Mouse (Mus musculus) retina, adult 2 months (tissue): Measurements from ENCODE around the gene Mecr.
"Not testable (repeated sequence)": the region's sequence is repeated elsewhere in the genome, so short reads cannot be mapped to it uniquely, and the experiment has no call there.

Source experiments
- DNase-seq: peaks from one replicate; pipeline ENCODE4 v3.0.0-alpha.2; 2012; ENCODE audit warnings: low read depth, low spot score

Mecr gene

GRCm38 (mm10) chr4:131843290-131843743, at the start of gene Mecr:
Gene Mecr (plus strand): TSS chr4:131843470.
- DNase-seq, result peak; percentile 84

DNA sequence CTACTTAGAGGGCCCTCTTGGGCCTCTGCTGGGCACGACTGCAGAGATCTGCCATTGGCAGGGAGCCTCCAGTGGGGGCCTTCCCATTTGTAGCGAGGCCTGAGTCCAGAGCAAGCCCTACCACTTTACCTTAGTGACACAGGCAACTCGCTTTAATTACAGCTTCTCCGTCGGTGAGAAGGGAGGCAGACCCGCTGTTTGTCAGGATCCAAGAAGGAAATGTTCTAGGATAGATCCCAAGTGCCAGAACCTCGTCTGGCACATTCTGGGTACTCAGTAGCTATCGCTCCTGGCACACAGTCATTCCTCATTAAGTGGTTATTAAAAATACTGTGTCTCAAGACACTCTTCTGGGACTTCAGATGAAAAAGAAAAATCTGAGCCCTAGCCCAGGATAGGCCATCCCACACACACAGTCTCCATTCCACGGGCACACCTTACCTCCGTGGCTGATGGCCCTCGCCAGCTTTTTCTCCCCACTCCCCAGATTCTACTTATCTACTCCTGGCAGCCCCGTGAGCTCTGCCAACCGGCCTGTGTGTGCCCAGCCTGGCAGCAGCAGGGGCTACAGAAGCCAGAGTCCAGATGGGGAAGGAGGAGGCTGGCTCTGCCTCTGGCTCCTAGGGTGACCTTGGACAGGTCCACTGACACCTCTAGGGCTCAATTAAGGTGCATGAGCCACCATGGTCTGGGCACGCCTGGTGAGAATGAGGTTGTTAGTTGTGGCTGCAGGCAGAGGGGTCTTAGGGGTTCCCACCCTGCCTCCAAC, 46.8 kb upstream of the Mecr start:
- DNase-seq, result no peak

- DNase-seq, result no peak
Measured at GRCm38 (mm10) chr4:131797483-131797882, 45.8 kb upstream of the Mecr start.

DNA sequence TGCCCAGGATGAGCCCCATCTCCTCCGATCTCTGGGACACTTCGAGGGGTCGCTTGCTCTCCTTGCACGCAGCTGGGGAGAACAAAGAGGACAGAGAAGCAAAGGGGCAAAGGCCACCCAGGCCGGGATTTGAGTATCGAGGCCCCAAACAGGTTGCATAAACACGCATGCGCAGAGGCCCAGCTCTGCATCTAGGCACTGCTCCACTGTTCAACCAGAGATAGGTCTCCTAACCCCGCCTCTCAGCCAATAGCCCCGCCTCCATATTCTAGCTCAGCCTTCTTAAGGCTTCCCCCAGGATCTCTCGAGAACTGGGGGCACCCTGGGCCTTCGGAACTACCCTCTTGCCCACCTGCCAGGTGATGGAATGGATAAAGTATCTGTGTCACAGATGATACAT, 45.4 kb upstream of the Mecr start:
- DNase-seq, result no peak

DNA sequence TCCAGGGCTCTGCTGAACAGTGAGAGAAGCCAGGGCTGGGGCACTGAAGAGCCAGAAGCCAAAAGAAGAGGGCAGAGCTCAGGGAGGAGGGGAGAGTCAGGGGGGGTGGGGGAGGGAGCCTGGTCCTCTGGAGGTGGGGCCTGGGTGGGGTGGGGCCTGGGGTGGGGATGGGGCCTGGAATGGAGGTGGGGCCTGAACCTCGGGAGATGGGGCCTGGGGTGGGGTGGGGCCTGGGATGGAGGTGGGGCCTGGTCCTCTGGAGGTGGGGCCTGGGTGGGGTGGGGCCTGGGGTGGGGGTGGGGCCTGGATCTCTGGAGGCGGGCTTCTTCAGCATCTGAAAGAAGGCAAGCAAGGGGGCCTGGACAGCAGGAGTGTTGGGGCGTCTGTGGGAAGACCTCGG, 44.3 kb upstream of the Mecr start:
- no peak for DNase-seq

DNA sequence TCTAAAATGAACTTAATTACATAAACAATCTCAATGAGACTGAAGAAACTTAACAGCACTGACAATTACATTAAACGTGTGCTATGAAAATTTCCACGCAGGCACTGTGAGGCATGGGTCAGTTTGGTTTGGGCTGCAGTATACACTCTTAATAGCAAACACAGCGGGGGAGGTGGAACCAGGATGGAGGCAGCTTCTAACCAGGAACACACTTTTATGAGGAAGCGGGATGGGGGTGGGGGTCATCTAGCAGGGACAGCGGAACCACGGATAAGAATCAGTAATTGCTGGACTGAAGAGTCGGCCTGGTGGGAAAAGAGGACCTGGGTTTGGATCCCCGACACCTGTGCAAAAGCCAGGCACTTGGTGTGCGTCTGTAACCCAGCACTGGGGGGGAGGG, 39.4 kb upstream of the Mecr start:
- DNase-seq, result no peak

- not testable (repeated sequence) for DNase-seq
Measured at GRCm38 (mm10) chr4:131804732-131805131, 38.5 kb upstream of the Mecr start.

- no peak for DNase-seq
Measured at GRCm38 (mm10) chr4:131805255-131805654, 38.0 kb upstream of the Mecr start.

DNA sequence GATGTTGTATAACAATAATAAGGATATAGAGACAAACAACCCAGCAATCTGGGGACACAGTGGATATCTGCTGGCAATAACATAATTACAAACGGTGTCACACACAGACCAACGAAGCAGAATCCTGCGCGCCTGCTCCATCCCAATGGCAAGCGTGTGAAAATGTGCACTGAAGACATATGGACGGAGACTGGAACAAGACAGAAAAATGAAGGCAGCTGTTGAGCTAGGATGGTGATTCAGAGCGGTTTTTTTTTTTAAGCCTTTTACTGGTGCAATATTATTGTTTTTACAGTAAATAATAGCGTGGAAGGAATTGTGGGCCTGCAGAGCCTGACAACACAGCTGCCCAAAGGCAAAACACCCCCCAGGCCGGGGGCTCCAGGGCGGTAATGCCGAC, 30.8 kb upstream of the Mecr start:
- no peak for DNase-seq

- no peak for DNase-seq
Measured at GRCm38 (mm10) chr4:131813798-131814197, 29.5 kb upstream of the Mecr start.

DNA sequence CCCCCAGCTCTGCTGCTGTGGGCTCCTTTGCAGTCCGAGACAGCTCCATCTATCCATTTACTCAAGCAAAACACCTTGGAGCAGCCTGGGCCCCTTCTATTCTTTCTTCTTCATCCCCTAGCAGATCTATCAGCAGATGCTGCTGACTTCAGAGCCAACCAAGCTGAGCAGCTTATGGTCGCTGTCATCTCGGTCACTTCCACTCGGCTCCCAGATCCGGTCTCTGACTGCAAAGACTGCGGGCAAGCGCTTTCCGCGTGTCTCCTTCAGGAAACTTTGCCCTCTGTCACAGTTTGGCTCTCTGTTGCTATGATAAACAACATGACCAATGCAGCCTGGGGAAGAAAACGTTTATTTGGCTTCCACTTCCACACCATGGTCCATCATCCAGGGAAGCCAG, 28.4 kb upstream of the Mecr start:
- DNase-seq, result no peak

GRCm38 (mm10) chr4:131815774-131816173, 27.5 kb upstream of the Mecr start:
- no peak for DNase-seq

DNA sequence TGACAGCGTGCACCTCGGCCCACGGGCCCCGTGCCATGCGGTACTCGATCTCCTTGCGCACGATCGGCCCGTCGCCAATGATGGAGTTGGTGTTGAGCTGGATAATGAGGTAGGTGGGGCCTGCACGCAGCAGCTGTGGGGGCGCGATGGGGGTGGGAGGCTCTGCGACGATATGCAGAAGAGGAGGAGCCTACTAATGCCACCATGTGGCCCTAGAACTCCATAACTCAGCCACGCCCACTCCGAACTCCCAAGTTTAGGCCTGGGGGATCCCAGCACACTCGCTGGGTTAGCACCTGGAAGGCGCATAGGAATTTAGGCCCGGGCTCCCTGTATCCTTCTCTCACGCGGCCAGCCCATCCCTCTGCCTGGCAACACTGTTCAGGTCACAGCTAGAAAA, 24.3 kb upstream of the Mecr start:
- DNase-seq, result no peak

DNA sequence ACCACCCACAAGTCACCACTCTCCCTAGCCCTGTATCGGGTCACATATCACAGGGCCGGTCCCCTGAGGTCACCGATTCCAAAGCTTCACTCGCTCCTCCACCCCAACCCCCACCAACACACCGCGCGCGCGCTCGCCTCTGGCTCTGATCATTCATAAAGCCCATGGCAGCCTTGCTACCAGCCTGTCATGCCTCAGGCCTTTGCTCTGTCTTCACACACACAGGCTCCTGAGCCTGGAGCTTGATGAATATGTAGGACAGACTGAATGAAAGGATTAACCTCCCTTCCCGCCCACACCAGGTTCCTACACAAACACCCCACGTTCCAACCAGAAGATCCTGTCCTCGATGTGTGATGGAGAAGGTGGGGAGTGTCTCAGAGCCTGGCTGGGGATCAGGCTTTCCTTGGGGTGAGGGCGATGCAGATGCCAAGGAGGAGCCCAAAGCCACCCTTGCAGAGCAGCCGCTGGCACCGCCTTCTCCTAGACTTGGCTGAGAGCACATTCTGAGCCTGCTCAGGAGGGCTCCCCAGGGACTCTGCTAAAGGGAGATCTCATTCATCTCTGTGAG, 22.0 kb upstream of the Mecr start:
- DNase-seq, result no peak

DNA sequence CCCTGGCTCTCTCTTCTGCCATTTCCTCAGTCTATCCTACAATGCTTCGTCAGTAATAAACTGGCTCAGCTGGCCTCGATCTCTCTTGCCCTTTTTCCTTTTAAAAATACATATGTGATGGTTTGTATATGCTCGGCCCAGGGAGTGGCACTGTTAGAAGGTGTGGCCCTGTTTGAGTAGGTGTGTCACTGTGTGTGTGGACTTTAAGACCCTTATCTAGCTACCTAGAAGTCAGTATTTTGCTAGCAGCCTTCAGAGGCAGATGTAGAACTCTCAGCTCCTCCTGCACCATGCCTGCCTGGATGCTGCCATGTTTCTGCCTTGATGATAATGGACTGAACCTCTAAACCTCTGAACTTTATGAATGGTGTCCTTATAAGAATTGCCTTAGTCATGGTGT, 20.7 kb upstream of the Mecr start:
- no peak for DNase-seq

DNA sequence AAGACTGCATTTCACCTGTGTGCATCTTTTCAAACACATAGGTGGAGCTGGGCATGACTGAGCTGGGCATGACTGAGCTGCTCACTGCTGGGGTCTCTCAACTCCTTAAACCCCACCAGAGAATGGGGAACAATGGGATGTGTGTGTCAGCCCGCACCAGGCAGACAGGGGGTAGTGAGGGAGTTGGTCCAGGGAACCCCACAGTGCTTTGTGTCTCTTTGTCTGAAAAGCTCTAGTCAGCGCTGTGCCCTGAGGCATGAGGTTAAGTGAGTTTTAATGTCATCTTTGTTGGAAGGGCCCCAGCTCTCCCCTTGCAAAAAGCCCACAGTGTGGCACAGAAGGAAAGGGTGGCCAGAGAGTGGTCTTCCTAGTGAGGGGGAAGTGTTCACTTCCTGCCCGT, 18.3 kb upstream of the Mecr start:
- no peak for DNase-seq

GRCm38 (mm10) chr4:131825830-131826229, 17.4 kb upstream of the Mecr start:
- no peak for DNase-seq

DNA sequence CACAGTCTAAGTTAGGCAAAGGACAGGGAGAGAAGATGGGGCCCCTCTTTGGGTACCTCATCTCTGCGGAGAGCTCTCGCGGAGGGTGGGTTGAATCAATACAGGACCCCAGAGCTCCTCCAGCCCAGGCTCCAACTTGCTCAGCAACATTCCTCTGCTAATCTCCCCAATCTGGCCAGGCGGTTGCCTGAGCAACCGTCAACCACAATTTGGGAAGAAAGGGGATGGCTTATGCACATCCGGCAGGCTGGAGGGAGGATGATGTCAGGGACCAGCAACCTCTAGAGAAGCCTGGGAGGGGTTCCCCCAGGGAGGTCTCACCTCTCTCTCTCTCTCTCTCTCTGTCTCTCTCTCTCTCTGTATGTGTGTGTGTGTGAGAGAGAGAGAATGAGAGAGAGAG, 16.4 kb upstream of the Mecr start:
- DNase-seq, result no peak

GRCm38 (mm10) chr4:131829123-131829522, 14.1 kb upstream of the Mecr start:
- no peak for DNase-seq

DNA sequence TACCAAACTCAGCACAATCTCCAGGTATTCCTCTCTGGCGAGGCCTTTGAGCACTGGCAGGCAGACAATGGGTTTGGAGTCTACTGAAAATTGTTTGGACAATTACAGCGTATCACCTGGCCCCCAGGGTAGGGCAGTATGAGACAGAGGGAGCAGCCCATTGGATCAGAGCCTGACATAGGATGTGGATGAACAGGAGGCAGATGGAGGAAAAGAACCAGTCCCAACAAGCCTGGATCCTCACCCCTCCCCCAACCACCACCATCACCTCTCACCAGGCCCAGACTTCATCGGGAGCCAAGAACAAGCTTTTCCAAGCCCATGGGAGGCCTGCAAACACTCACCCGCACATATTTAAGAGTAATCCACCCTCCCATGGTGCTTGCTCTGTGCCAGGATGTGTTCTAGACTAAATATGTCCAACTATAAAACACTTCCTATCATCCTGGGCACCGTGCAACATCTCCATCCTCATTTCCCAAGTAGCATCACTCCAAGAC, 11.7 kb upstream of the Mecr start:
- no peak for DNase-seq

DNA sequence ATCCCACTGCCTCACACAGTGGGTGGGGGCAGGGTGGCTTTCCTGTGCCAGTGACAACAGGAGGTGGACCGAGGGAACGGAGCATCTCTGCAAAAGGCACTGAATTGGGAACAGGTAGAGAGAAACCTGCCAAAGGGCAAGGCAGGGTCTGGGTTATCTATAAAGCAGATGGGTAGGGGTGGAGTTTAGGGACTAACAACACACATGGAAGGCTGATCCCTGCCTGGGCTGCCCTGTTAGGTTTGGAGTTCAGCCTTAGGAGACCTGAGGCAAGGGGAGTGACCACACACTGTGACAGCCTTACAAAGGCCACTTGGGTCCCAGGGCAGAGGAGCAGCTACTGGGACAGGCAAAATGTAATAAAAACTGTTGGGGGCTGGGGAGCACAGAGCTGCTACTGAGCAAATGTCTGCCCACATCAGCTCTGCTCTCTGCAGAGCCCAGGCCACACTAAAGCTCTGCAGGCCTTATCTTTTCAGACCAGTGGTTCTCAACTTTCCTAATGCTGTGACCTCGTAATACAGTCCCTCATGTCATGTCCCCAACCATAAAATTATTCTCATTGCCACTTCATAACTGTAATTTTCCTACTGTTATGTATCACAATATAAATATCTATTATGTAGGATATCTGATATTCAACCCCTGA, 10.4 kb upstream of the Mecr start:
- DNase-seq, result no peak

DNA sequence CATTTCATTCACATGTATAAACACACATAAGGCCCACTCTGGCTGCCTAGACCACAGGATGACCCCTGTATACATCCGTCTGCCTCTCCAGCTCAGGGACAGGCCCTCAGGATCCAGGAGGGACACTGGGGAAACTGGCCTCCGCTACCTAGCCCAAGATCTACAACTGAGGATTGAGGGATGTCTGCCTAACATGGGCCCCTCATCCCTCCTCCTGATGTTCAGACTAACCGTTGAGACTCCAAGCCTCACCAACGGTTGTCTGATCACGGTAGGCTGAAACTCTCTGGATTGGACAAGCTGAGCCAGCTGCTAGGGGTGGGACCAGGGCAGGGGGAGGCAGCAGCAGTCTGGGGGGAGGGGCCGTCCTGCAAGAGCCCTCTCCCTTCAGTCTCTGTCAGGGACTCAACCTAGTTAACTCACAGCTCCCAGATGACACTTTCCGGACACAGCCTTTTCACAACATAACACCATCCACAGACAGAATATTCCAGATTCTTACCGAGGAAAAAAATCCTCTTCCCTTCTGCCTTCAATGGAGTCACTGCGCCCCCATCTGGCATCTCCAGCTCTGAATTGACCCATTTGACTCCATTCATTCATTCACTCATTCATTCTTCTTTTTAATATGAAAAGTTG, 9.2 kb upstream of the Mecr start:
- no peak for DNase-seq
